Mouse (Mus musculus) intestine, postnatal 0 days (tissue): Measurements from ENCODE around the gene Rad51b. TPM values are rescaled to one million over a fixed set of nuclear protein-coding genes. Genes with fewer than 3 reads are reported as not detected.

ENCODE experiments used
- ATAC-seq: fragments of 200-750 bp; cut with Nextera tagmentation; 2 replicates; pipeline ENCODE4 v1.8.0; 2017; ENCODE audit warnings: mild to moderate bottlenecking, moderate TSS enrichment, moderate library complexity
- H3K27ac ChIP-seq: fragments of 300-500 bp; sonication (generic); 2 replicates; pipeline ENCODE4 v1.5.1; 2014; ENCODE audit warnings: mild to moderate bottlenecking, low read depth, low read length, moderate library complexity
- H3K27me3 ChIP-seq: fragments of 300-500 bp; sonication (generic); replicated peaks from 2 replicates; pipeline ENCODE4 v1.6.1; 2014; ENCODE audit warnings: low read length, mixed read lengths; ENCODE audit not compliant: control insufficient read depth, insufficient read depth
- H3K36me3 ChIP-seq: fragments of 300-500 bp; sonication (generic); 2 replicates; pipeline ENCODE4 v1.6.1; 2014; ENCODE audit warnings: mild to moderate bottlenecking, moderate library complexity; ENCODE audit not compliant: control insufficient read depth, insufficient read depth
- H3K4me1 ChIP-seq: fragments of 300-500 bp; sonication (generic); replicated peaks from 2 replicates; pipeline ENCODE4 v1.6.1; 2014; ENCODE audit warnings: antibody characterized with exemption, low read length, mixed read lengths; ENCODE audit not compliant: control insufficient read depth, insufficient read depth
- H3K4me2 ChIP-seq: fragments of 300-500 bp; sonication (generic); replicated peaks from 2 replicates; pipeline ENCODE4 v1.6.1; 2014; ENCODE audit warnings: low read depth, mild to moderate bottlenecking, moderate library complexity
- H3K4me3 ChIP-seq: fragments of 300-500 bp; sonication (generic); 2 replicates; pipeline ENCODE4 v1.5.1; 2014; ENCODE audit warnings: low read depth, low read length
- H3K9ac ChIP-seq: fragments of 300-500 bp; sonication (generic); 2 replicates; pipeline ENCODE4 v1.6.1; 2014; ENCODE audit warnings: mild to moderate bottlenecking, low read depth, low read length
- H3K9me3 ChIP-seq: fragments of 300-500 bp; sonication (generic); 2 replicates; pipeline ENCODE4 v1.6.1; 2016; ENCODE audit warnings: mixed run types; ENCODE audit not compliant: control insufficient read depth
- CTCF ChIP-seq: sonication (generic); IDR thresholded peaks from 2 replicates; pipeline ENCODE4 v1.5.1; 2016; ENCODE audit warnings: low read depth, mild to moderate bottlenecking, control low read depth, antibody characterized with exemption, moderate library complexity
- WGBS: fragments of 180-500 bp; shearing (Covaris S2); extraction: QIAGEN DNeasy Blood & Tissue Kit; methylation state at CpG from one replicate; pipeline ENCODE4 v1.1.7; 2014; 5-methylcytosine and 5-hydroxymethylcytosine counted together
- polyA plus RNA-seq: library from polyadenylated mRNA; unstranded; fragments of >200 nt; fragmentation: Nextera tagmentation; extraction: Ambion mirVana; gene quantifications from 2 replicates; pipeline ENCODE4 v1.2.1, GENCODE M21; 2015

Gene Rad51b
- polyA plus RNA-seq, 1 experiment from 2014 or later = 1.9 TPM

- Histone ChIP-seq H3K27me3 (no peaks in the 10 kb centered on the region), H3K9me3 (no peaks in the 10 kb centered on the region), H3K9ac (no peak overlapping the region), H3K4me3 (no peak overlapping the region), H3K36me3 (no peaks in the 10 kb centered on the region), H3K4me2 (no peak overlapping the region), H3K4me1 (peaks cover 18% of the 10 kb centered on the region), H3K27ac (no peak overlapping the region)
- TF ChIP-seq CTCF = no peak
- ATAC-seq = no peak
Measured at GRCm38 (mm10) chr12:79596842-79597241, 299.8 kb downstream of the Rad51b start.

- ATAC-seq = no peak
- no peak overlapping the region for H3K4me2 ChIP-seq
- H3K36me3 ChIP-seq = no peaks in the 10 kb centered on the region
- no peak overlapping the region for H3K4me3 ChIP-seq
- H3K27me3 ChIP-seq = no peaks in the 10 kb centered on the region
- no peak overlapping the region for H3K9ac ChIP-seq
- no peak overlapping the region for H3K27ac ChIP-seq
- H3K9me3 ChIP-seq = no peaks in the 10 kb centered on the region
- 95% methylated on average over 2 of the region's 2 CpGs for WGBS
- no peak for TF ChIP-seq CTCF
- H3K4me1 ChIP-seq = peaks cover 18% of the 10 kb centered on the region
Measured at GRCm38 (mm10) chr12:79597351-79597750, 300.3 kb downstream of the Rad51b start.

- Histone ChIP-seq H3K9ac (no peak overlapping the region), H3K4me3 (no peak overlapping the region), H3K27me3 (no peaks in the 10 kb centered on the region), H3K9me3 (no peaks in the 10 kb centered on the region), H3K36me3 (no peaks in the 10 kb centered on the region), H3K27ac (no peak overlapping the region), H3K4me1 (peaks cover 18% of the 10 kb centered on the region), H3K4me2 (no peak overlapping the region)
- WGBS = 88% methylated on average over 2 of the region's 2 CpGs
- no peak for ATAC-seq
- no peak for TF ChIP-seq CTCF
Measured at GRCm38 (mm10) chr12:79597786-79598185, 300.7 kb downstream of the Rad51b start.

GRCm38 (mm10) chr12:79598496-79598895 lies 301.4 kb downstream of the Rad51b start:
- H3K36me3 ChIP-seq = no peaks in the 10 kb centered on the region
- ATAC-seq = no peak
- no peaks in the 10 kb centered on the region for H3K27me3 ChIP-seq
- H3K4me1 ChIP-seq = peaks cover 18% of the 10 kb centered on the region
- no peak for TF ChIP-seq CTCF
- 20% methylated on average over 4 of the region's 4 CpGs for WGBS
- H3K9ac ChIP-seq = no peak overlapping the region
- no peak overlapping the region for H3K27ac ChIP-seq
- no peak overlapping the region for H3K4me3 ChIP-seq
- no peak overlapping the region for H3K4me2 ChIP-seq
- no peaks in the 10 kb centered on the region for H3K9me3 ChIP-seq

GRCm38 (mm10) chr12:79598901-79599300 lies 301.8 kb downstream of the Rad51b start:
- no peak for TF ChIP-seq CTCF

GRCm38 (mm10) chr12:79600149-79600769 lies 303.2 kb downstream of the Rad51b start:
- no peak for ATAC-seq
- TF ChIP-seq CTCF = no peak
- no peak overlapping the region for H3K4me2 ChIP-seq
- H3K4me3 ChIP-seq = no peak overlapping the region
- no peak overlapping the region for H3K27ac ChIP-seq
- no peak overlapping the region for H3K9ac ChIP-seq
- H3K4me1 ChIP-seq = peaks cover 18% of the 10 kb centered on the region
- no peaks in the 10 kb centered on the region for H3K27me3 ChIP-seq
- WGBS = 50% methylated on average over 11 of the region's 11 CpGs
- H3K9me3 ChIP-seq = no peaks in the 10 kb centered on the region
- H3K36me3 ChIP-seq = no peaks in the 10 kb centered on the region

More at GRCm38 (mm10) chr12:79598901-79599300, 301.8 kb downstream of the Rad51b start:
- no peaks in the 10 kb centered on the region for H3K36me3 ChIP-seq
- no peaks in the 10 kb centered on the region for H3K27me3 ChIP-seq
- WGBS = 26% methylated on average over 2 of the region's 2 CpGs
- H3K4me2 ChIP-seq = no peak overlapping the region
- no peak overlapping the region for H3K27ac ChIP-seq
- H3K4me3 ChIP-seq = no peak overlapping the region
- ATAC-seq = no peak
- no peaks in the 10 kb centered on the region for H3K9me3 ChIP-seq
- H3K9ac ChIP-seq = no peak overlapping the region
- H3K4me1 ChIP-seq = peaks cover 18% of the 10 kb centered on the region

GRCm38 (mm10) chr12:79602641-79603040 lies 305.6 kb downstream of the Rad51b start:
- Histone ChIP-seq H3K9ac (no peak overlapping the region), H3K27ac (no peak overlapping the region), H3K27me3 (no peaks in the 10 kb centered on the region), H3K4me2 (no peak overlapping the region), H3K36me3 (no peaks in the 10 kb centered on the region), H3K4me3 (no peak overlapping the region), H3K9me3 (no peaks in the 10 kb centered on the region), H3K4me1 (peaks cover 12% of the 10 kb centered on the region)
- ATAC-seq = no peak
- TF ChIP-seq CTCF = no peak
- WGBS = 70% methylated on average over 3 of the region's 3 CpGs
